Mouse (Mus musculus) retina, postnatal 1 day (tissue): ENCODE measurements around the gene Mtx1.
"Not testable (repeated sequence)": the region's sequence is repeated elsewhere in the genome, so short reads cannot be mapped to it uniquely, and the experiment has no call there.

Experiments used
- DNase-seq: peaks from one replicate; pipeline ENCODE4 v3.0.0-alpha.2; 2012

Mtx1 gene

GRCm38 (mm10) chr3:89238494-89238893 is 11.6 kb upstream of the Mtx1 start:
- DNase-seq = no peak

DNA sequence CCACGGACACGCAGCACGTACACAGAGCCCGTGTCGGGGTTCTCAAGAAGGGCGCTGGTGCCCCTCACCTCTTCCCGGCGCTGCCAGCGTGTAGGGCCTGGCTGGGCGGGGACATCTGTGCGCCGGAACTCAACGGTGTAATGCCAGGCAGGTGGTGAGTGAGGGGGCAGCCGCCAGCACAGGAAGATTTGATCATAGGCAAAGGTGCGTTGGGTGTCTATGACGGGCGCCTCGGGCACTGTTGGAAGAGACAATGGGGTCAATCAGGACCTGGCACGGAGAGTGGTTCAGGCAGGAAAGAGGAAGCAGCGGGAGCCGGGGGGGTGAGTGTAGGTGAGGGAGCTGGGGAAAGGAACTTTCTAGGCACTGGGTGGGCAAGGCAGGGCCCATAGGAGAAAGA is 10.8 kb upstream of the Mtx1 start:
- DNase-seq = no peak

DNA sequence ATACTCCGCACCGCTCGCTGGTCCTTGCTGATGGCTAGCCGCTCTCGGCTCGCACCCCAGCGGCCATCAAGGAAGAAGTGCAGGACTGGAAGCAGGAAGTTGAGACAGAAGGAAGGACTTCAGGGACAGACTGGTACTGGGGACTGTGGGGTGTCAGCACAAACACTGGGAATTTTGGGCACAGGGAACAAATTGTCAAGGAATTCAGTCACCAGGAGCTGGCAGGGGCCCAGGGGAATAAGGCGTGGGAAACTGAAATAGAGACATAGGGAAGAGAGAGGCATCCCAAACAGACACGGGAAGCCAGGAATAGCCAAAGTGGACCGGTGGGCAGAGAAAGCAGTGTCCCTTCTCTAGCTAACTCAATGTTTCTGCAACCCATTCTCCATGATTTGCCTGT is 9.6 kb upstream of the Mtx1 start:
- no peak for DNase-seq

- DNase-seq = no peak
These were observed 6.7 kb upstream of the Mtx1 start for GRCm38 (mm10) chr3:89233562-89234110.

DNA sequence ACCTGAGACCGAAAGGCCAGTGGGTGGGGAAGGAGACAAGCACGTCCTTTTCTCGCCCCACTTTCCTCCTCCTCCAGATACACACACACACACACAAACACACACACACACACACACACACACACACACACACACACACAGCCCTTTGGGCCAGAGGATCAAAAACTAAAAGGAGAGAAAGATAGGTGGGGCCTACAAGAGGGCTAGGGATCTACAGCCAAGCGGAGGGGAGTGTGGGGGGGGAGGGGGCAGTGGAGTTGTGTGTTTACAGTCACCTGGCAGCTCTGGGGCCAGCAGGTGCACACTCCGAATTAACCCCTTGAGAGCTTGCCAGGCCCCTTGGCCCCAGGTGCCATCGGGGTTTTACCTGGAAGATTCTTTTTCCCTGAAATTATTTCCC is 5.7 kb upstream of the Mtx1 start:
- DNase-seq = no peak

DNA sequence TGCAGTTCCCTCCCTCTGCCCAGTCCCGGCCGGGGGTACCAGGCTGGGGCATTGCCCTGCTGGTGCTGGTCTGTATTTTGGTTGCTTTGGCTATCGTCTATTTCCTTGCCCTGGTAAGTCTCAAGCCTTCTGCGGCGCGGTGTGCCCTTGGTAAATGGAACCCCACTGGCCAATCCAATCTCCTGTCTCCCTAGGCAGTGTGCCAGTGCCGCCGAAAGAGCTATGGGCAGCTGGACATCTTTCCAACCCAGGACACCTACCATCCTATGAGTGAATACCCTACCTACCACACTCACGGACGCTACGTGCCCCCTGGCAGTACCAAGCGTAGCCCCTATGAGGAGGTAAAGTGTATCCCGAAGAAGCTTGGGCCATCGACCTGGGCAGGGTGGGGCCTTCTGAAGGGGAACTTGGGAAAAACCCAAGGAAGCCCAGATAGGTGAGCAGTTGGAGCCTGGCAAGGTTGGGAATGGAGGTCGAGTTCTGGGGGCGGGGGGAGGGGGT is 4.9 kb upstream of the Mtx1 start:
- DNase-seq = no peak

GRCm38 (mm10) chr3:89231345-89231744 is 4.5 kb upstream of the Mtx1 start:
- no peak for DNase-seq

GRCm38 (mm10) chr3:89230561-89230960 is 3.7 kb upstream of the Mtx1 start:
- DNase-seq = no peak

DNA sequence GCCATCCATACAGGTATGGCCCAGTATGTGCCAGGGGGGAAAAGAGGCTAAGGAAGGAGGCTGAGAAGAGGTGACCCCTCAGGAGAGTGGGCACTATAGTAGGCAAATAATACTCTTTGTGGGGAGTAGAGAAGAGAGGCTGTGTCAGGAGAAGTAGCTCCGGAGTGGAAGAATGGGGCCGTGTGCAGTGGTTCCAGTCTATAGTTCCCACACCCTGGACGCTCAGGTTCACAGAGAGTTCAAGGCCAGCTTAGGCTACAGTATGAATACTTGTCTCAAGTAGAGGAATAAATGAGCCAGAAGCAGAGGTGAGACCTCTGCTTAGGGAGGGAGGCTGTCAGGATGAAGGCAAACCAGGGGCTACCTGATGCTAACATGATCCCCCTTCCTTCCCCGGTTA is 2.4 kb upstream of the Mtx1 start:
- DNase-seq = no peak

DNA sequence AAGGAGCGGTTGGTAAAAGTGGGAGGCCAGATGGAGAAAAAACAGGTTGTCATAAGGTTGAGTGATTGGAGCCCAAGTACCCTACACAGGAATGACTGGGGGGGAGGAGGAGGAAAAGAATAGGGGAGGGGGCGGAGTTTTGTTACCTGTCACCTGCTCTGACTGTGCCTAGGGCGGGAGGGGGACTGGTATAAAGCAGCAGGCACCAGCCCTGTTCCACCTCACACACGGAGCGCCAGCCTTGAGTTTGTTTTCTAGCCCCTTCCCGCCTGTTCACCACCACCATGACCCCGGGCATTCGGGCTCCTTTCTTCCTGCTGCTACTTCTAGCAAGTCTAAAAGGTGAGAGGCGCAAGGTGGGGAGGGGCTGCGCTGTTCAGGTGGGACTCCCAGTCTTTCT is 1.9 kb upstream of the Mtx1 start, which contains the start of gene Muc1:
TSS of gene Muc1 (plus strand) at position 222 of the 400 bp plus-strand sequence.
- DNase-seq = no peak

DNA sequence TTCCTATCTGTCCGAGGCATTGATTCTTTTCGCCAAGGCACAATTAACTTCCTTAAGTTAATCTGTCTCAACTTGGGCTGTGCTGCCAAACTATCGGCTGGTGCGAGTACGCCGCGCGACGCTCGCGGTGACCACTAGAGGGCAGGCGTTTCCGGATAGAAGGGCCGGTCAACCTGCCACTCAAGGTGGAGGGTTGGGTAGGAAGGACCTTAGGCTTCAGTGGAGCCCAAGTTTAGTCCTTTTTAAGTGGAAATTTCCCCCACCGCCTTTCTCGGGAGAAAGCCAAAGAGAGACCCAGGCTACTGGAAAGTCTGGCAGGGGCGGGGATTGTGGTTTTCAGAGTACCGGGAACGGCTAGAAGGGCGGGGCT is 1.3 kb upstream of the Mtx1 start:
- DNase-seq = peak; percentile 87

- DNase-seq = peak; percentile 97
These were observed 655 bp upstream of the Mtx1 start for GRCm38 (mm10) chr3:89227307-89228179.

DNA sequence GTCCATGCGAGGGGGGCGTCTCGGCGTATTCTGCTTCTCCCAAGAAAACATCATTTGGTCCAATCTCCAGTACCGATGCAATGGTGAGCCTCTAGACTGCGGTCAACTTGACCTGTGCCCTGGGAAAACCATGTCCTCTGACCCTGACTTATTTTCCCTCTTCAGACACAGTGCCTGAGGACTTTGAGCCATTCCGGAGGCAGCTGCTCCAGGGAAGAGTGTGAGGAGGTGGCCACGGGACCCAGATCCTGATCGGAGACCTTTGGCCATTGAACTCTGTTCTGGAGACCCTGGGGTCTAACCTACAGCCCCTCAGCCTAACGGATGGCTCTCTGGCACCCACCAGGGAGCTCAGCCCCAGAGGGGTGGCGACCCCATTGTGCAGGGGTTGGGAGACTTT is 527 bp downstream of the Mtx1 start:
- no peak for DNase-seq

GRCm38 (mm10) chr3:89225918-89226317 is 970 bp downstream of the Mtx1 start:
- DNase-seq = peak; percentile 72

GRCm38 (mm10) chr3:89225321-89225815 is 1.5 kb downstream of the Mtx1 start:
- no peak for DNase-seq

DNA sequence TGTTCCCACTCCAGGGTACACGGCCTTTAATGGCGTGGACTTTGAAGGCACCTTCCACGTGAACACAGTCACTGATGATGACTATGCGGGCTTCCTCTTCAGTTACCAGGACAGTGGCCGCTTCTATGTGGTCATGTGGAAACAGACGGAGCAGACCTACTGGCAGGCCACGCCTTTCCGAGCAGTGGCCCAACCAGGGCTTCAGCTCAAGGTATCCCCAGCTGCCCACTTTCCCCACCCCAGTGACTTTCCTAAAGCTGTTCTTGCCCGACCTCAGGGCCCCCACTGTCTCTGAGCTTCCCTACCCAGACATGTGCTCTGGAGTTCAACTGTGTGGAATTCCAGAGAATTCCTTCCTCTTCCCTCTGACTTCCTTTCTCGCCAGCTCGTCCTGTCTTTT is 2.1 kb downstream of the Mtx1 start:
- no peak for DNase-seq

DNA sequence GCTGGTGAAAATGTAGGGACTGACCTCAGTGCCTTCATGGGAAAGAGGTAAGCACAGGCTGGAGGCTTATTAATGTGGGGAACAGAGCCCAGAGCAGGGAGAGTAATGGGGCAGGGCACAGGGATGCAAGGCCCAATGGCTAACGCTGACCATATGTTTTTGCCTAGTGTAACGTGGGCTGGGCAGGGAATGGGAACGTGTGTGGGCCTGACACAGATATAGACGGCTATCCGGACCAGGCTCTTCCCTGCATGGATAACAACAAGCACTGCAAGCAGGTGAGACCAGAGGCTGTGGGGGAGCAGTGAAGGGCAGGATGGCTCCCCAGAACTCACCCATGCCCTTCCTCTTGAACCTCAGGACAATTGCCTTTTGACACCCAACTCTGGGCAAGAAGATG is 5.7 kb downstream of the Mtx1 start:
- no peak for DNase-seq

GRCm38 (mm10) chr3:89219546-89219945 is 7.3 kb downstream of the Mtx1 start:
- no peak for DNase-seq

DNA sequence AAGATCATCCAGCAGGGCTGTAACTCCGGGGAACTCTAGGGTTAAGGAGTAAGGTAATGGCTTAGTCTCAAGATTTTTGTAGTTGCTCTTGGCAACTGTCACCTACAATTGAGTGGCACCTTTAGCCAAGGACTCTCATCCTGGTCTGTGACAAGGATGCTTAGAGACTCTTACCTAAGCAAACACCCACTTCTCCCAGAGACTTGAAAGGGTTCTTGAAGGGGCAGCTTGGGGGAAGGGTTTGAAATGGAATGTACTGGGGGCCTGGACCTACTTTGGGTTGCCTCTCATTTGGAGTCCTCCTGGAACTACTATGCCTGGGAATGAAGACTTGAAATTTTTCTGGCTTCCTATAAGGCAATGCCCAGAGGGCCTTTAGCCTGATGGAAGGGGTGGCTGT is 8.6 kb downstream of the Mtx1 start:
- DNase-seq = no peak

GRCm38 (mm10) chr3:89216407-89216806 is 10.5 kb downstream of the Mtx1 start:
- not testable (repeated sequence) for DNase-seq

- peak; percentile 93 for DNase-seq
These were observed 11.0 kb downstream of the Mtx1 start for GRCm38 (mm10) chr3:89215853-89216252.

- peak; percentile 68 for DNase-seq
These were observed 12.0 kb downstream of the Mtx1 start, which contains the start of gene Thbs3 for GRCm38 (mm10) chr3:89214681-89215411. TSS of gene Thbs3 (plus strand) at chr3:89215180.

- peak; percentile 97 for DNase-seq
These were observed 12.9 kb downstream of the Mtx1 start for GRCm38 (mm10) chr3:89213803-89214530.
